ENCODE assay signal across 8 mouse cellular contexts in the genomic region with DNA sequence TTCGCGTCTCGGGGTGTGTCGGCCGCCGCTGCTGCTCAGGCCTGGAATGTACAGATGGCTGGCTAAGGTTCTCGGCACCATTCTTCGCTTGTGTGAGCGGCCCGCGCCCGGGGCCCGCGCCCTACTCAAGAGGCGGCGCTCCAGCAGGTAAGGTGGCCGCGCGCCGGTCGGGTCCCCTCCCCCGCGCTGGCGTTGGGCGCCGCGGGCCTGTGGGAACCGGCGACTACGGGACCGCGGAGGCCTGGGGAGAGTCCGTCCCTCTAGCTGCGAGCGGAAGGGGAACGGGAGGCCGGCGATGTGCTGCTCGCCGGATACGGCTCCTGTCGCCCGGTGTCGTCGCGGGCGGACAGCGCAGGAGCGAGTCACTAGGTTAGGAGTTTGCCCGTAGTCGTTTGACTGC. TPM values are rescaled to one million over a fixed set of nuclear protein-coding genes. Genes with fewer than 3 reads are reported as not detected.
DNase-seq lines count a peak whose midpoint lies in the region; ATAC-seq and TF ChIP-seq lines count a peak whose summit lies in the region.

No protein-coding gene starts in this region.

- H3K36me3 ChIP-seq in heart, embryonic 16.5 days (ENCODE audit: control insufficient read depth, insufficient read depth), result no peaks in the 10 kb centered on the region
- H3K36me3 ChIP-seq in heart, postnatal 0 days (replicated peaks; ENCODE audit: control insufficient read depth, insufficient read depth, low read length), result 0 out of 2 replicates have a peak, but pooled peaks cover under 1% of the 10 kb centered on the region
- H3K36me3 ChIP-seq in lung, embryonic 16.5 days (ENCODE audit: control insufficient read depth, insufficient read depth, low read length), result no peaks in the 10 kb centered on the region
- no peaks in the 10 kb centered on the region for H3K36me3 ChIP-seq in stomach, embryonic 16.5 days (ENCODE audit: control insufficient read depth, insufficient read depth, low read length)

- H3K4me2 ChIP-seq in heart, embryonic 16.5 days (ENCODE audit: low read depth, low read length), result peak overlapping the region; percentile 85
- peak overlapping the region; percentile 92 for H3K4me2 ChIP-seq in heart, postnatal 0 days (ENCODE audit: low read depth, low read length)
- peak overlapping the region; percentile 63 for H3K4me2 ChIP-seq in lung, embryonic 16.5 days (ENCODE audit: low read depth, low read length)
- peak overlapping the region; percentile 72 for H3K4me2 ChIP-seq in stomach, embryonic 16.5 days (ENCODE audit: low read depth, low read length)

- whole genome bisulfite sequencing in heart, embryonic 16.5 days, result under 1% methylated on average over 51 of the region's 51 CpGs
- under 1% methylated on average over 42 of the region's 51 CpGs for WGBS in heart, postnatal 0 days
- 1% methylated on average over 51 of the region's 51 CpGs for WGBS in lung, embryonic 16.5 days
- under 1% methylated on average over 51 of the region's 51 CpGs for WGBS in stomach, embryonic 16.5 days

- no peak for TF ChIP-seq CTCF in heart, postnatal 0 days (IDR thresholded peaks at IDR 0.05; ENCODE audit: low read depth)

- H3K4me3 ChIP-seq in heart, embryonic 16.5 days (ENCODE audit: low read length), result peak overlapping the region; percentile 77
- peak overlapping the region; percentile 99 for H3K4me3 ChIP-seq in heart, postnatal 0 days (ENCODE audit: low read depth, low read length)
- H3K4me3 ChIP-seq in lung, embryonic 16.5 days (ENCODE audit: low read length), result peak overlapping the region; percentile 99
- H3K4me3 ChIP-seq in stomach, embryonic 16.5 days (replicated peaks; ENCODE audit: low read length), result peak overlapping the region; percentile 84

- peak overlapping the region; percentile 72; the same call in 1 of the 2 replicates for H3K27ac ChIP-seq in heart, embryonic 16.5 days (ENCODE audit: low read length)
- H3K27ac ChIP-seq in heart, postnatal 0 days (ENCODE audit: low read depth), result peak overlapping the region; percentile 81
- H3K27ac ChIP-seq in lung, embryonic 16.5 days (ENCODE audit: low read length), result peak overlapping the region; percentile 67
- H3K27ac ChIP-seq in stomach, embryonic 16.5 days (ENCODE audit: low read length), result peak overlapping the region; percentile 84

- DNase-seq in heart, postnatal 4 days, result no peak
- peak; percentile 50 for DNase-seq in R1 (ENCODE audit: low read depth, low spot score)
- peak; percentile 30 for DNase-seq in heart, postnatal 0 days (ENCODE audit: low spot score)
- no peak for DNase-seq in layer of hippocampus, postnatal 10 days (ENCODE audit: low spot score in 2 of 2)
- DNase-seq in right cerebral cortex, adult 18-20 months, result no peak

- H3K27me3 ChIP-seq in heart, embryonic 16.5 days (ENCODE audit: control insufficient read depth, insufficient read depth, low read length), result no peaks in the 10 kb centered on the region
- H3K27me3 ChIP-seq in heart, postnatal 0 days (ENCODE audit: control insufficient read depth, insufficient read depth, low read length), result no peaks in the 10 kb centered on the region
- no peaks in the 10 kb centered on the region for H3K27me3 ChIP-seq in lung, embryonic 16.5 days (ENCODE audit: control insufficient read depth, insufficient read depth, low read depth, low read length)
- no peaks in the 10 kb centered on the region for H3K27me3 ChIP-seq in stomach, embryonic 16.5 days (ENCODE audit: control insufficient read depth, insufficient read depth, low read length)

- peak overlapping the region; percentile 84 for H3K9ac ChIP-seq in heart, embryonic 16.5 days (ENCODE audit: low read length)
- H3K9ac ChIP-seq in heart, postnatal 0 days (replicated peaks; ENCODE audit: low read depth, low read length), result peak overlapping the region; percentile 94
- peak overlapping the region; percentile 94 for H3K9ac ChIP-seq in lung, embryonic 16.5 days (ENCODE audit: low read length)
- H3K9ac ChIP-seq in stomach, embryonic 16.5 days (ENCODE audit: low read length), result peak overlapping the region; percentile 91

- H3K9me3 ChIP-seq in heart, embryonic 16.5 days (replicated peaks; ENCODE audit: control insufficient read depth, low read length), result no peaks in the 10 kb centered on the region
- H3K9me3 ChIP-seq in heart, postnatal 0 days (replicated peaks; ENCODE audit: control insufficient read depth, low read length), result no peaks in the 10 kb centered on the region
- H3K9me3 ChIP-seq in lung, embryonic 16.5 days (ENCODE audit: control insufficient read depth, low read length), result no peaks in the 10 kb centered on the region
- H3K9me3 ChIP-seq in stomach, embryonic 16.5 days (replicated peaks; ENCODE audit: control insufficient read depth, low read length), result no peaks in the 10 kb centered on the region

- ATAC-seq in heart, embryonic 16.5 days (replicated peaks; ENCODE audit: extremely low read depth, insufficient read depth, low FRiP score), result peak; percentile 32
- ATAC-seq in heart, postnatal 0 days (ENCODE audit: insufficient read depth, low read depth), result peak; percentile 54
- peak; percentile 65 for ATAC-seq in lung, embryonic 16.5 days (ENCODE audit: low read depth)
- ATAC-seq in stomach, embryonic 16.5 days (ENCODE audit: insufficient read depth, low FRiP score), result peak; percentile 39; the same call in 1 of the 2 replicates

- no peak for TF ChIP-seq EP300 in heart, postnatal 0 days (IDR thresholded peaks at IDR 0.05; ENCODE audit: low read depth)

- H3K4me1 ChIP-seq in heart, embryonic 16.5 days (ENCODE audit: control insufficient read depth, insufficient read depth, low read length), result peaks cover 11% of the 10 kb centered on the region
- peaks cover 10% of the 10 kb centered on the region for H3K4me1 ChIP-seq in heart, postnatal 0 days (ENCODE audit: control insufficient read depth, insufficient read depth)
- peaks cover 7% of the 10 kb centered on the region for H3K4me1 ChIP-seq in lung, embryonic 16.5 days (replicated peaks; ENCODE audit: control insufficient read depth, insufficient read depth, low read length)
- 0 out of 2 replicates have a peak, but pooled peaks cover 5% of the 10 kb centered on the region for H3K4me1 ChIP-seq in stomach, embryonic 16.5 days (ENCODE audit: control insufficient read depth, insufficient read depth, low read length)

RNA-seq across cellular contexts. Expression of gene Senp2, which starts 0.3 kb away (rescaled TPM):
- 25.8 and 27.1 TPM in 2 replicates for polyA plus RNA-seq in heart, embryonic 16.5 days (2015; fragmentation: Nextera tagmentation; extraction: Ambion mirVana)
- total RNA-seq in heart, postnatal 4 days (2021), result 10 to 100 TPM; 25.5 to 26.7 TPM
- total RNA-seq in heart, postnatal 0 days (2014; rRNA removed; ENCODE audit: low replicate concordance), result 6.2 and 14.8 TPM in 2 replicates
- polyA plus RNA-seq in heart, postnatal 0 days (2015; fragmentation: Nextera tagmentation; extraction: Ambion mirVana), result 10.5 and 14.8 TPM in 2 replicates
- polyA plus RNA-seq in lung, embryonic 16.5 days (2015; fragmentation: Nextera tagmentation; extraction: Ambion mirVana), result 42.1 and 44.5 TPM in 2 replicates
- polyA plus RNA-seq in stomach, embryonic 16.5 days (2015; fragmentation: Nextera tagmentation; extraction: Ambion mirVana), result 40.1 and 40.4 TPM in 2 replicates
- total RNA-seq in layer of hippocampus, postnatal 10 days (2021), result 10 to 100 TPM; 69.7 to 70.8 TPM

RNA-seq across cellular contexts. Expression of gene Liph, which starts 14.1 kb away (rescaled TPM):
- 0.32 and 0.80 TPM in 2 replicates for polyA plus RNA-seq in heart, embryonic 16.5 days (2015; fragmentation: Nextera tagmentation; extraction: Ambion mirVana)
- under 1 TPM in 1 of 2 experiments, not detected in 1; 0.17 TPM for total RNA-seq in heart, postnatal 4 days (2021)
- total RNA-seq in heart, postnatal 0 days (2014; rRNA removed; ENCODE audit: low replicate concordance), result 2.8 TPM in 1 of 2 replicates, not detected in the other
- polyA plus RNA-seq in heart, postnatal 0 days (2015; fragmentation: Nextera tagmentation; extraction: Ambion mirVana), result 0.12 and 0.37 TPM in 2 replicates
- 2.7 and 3.6 TPM in 2 replicates for polyA plus RNA-seq in lung, embryonic 16.5 days (2015; fragmentation: Nextera tagmentation; extraction: Ambion mirVana)
- polyA plus RNA-seq in stomach, embryonic 16.5 days (2015; fragmentation: Nextera tagmentation; extraction: Ambion mirVana), result 29.9 and 48.0 TPM in 2 replicates
- total RNA-seq in layer of hippocampus, postnatal 10 days (2021), result under 1 TPM; 0.33 to 0.59 TPM

Comparison
In these comparisons a context has a peak if more than half of its experiments do, and no peak if none do; other contexts are left out.
1. DNase-seq: peak in R1 (single experiment) and heart, postnatal 0 days (single experiment); none in heart, postnatal 4 days (single experiment), layer of hippocampus, postnatal 10 days (0 of 2) and right cerebral cortex, adult 18-20 months (single experiment).
2. Peak in every context shown above with its lines, with median percentiles within 50 percentile points of each other: ATAC-seq, H3K27ac ChIP-seq, H3K4me2 ChIP-seq, H3K4me3 ChIP-seq and H3K9ac ChIP-seq.